Mouse (Mus musculus) midbrain, embryonic 10.5 days (tissue): ENCODE data around the gene Myo6. TPM values are rescaled to one million over a fixed set of nuclear protein-coding genes. Genes with fewer than 3 reads are reported as not detected.
A peak's percentile ranks its signal among the peaks of the same experiment; 100 is the strongest.

ENCODE experiments used
- DNase-seq: peaks from one replicate; pipeline ENCODE4 v3.0.0-alpha.2; 2017; ENCODE audit warnings: low spot score
- H3K27ac ChIP-seq: fragments of 300-500 bp; sonication (generic); replicated peaks from 2 replicates; pipeline ENCODE4 v1.5.1; 2016; ENCODE audit warnings: mild to moderate bottlenecking
- H3K27me3 ChIP-seq: fragments of 300-500 bp; sonication (generic); 2 replicates; pipeline ENCODE4 v1.6.1; 2016; ENCODE audit warnings: low read depth, mild to moderate bottlenecking; ENCODE audit not compliant: poor library complexity, severe bottlenecking
- H3K36me3 ChIP-seq: fragments of 300-500 bp; sonication (generic); 2 replicates; pipeline ENCODE4 v1.6.1; 2016; ENCODE audit warnings: mild to moderate bottlenecking, moderate library complexity
- H3K4me1 ChIP-seq: fragments of 300-500 bp; sonication (generic); 2 replicates; pipeline ENCODE4 v1.6.1; 2016
- H3K4me3 ChIP-seq: fragments of 300-500 bp; sonication (generic); 2 replicates; pipeline ENCODE4 v1.5.1; 2016; ENCODE audit warnings: mild to moderate bottlenecking, moderate library complexity
- H3K9me3 ChIP-seq: fragments of 300-500 bp; sonication (generic); replicated peaks from 2 replicates; pipeline ENCODE4 v1.6.1; 2016; ENCODE audit warnings: mild to moderate bottlenecking
- WGBS: fragments of 180-500 bp; shearing (Covaris S2); methylation state at CpG from one replicate; pipeline ENCODE4 v1.1.7; 2016; 5-methylcytosine and 5-hydroxymethylcytosine counted together
- polyA plus RNA-seq: library from polyadenylated mRNA; unstranded; fragments of >200 nt; fragmentation: Nextera tagmentation; extraction: Ambion mirVana; gene quantifications from 2 replicates; pipeline ENCODE4 v1.2.1, GENCODE M21; 2016

Gene Myo6
- polyA plus RNA-seq, 1 experiment from 2014 or later = 8.4 TPM

DNA sequence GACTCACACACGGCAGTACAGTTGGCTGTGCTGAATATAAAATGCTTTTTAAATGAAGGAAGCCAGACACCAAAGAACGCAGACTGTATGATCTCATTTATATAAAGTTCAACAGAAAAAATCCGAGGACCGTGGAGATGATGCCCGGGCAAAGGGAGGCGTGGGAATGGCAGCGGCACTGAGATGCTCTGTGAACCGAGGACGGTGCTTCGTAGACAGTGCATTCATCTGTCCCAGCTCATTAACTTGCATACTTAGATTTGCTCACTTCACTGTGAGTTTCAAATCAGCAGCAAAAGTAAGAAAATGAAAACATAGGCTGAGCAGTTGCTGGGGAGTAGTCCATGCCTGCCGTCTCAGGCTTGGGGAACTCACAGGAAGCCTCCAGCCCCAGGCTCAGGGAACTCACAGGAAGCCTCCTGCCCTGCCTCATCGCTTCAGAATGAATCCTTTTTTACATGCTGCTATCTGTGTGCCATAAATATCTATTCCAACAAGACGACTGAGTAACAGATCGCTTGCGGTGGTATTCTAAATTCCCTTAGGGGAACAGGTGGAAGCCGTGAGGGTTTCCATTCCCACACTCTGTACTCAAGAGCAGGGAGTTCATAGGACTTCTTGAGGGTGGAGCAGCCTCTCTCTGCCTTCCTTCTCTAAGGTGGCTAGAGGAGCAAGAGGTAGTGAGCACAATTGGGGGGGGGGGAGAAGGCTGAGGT, 52.1 kb downstream of the Myo6 start:
- Histone ChIP-seq H3K4me3 (no peak overlapping the region), H3K9me3 (no peaks in the 10 kb centered on the region), H3K36me3 (no peaks in the 10 kb centered on the region), H3K27ac (no peak overlapping the region), H3K27me3 (no peaks in the 10 kb centered on the region), H3K4me1 (no peaks in the 10 kb centered on the region)
- 89% methylated on average over 16 of the region's 16 CpGs for WGBS
- DNase-seq = no peak

DNA sequence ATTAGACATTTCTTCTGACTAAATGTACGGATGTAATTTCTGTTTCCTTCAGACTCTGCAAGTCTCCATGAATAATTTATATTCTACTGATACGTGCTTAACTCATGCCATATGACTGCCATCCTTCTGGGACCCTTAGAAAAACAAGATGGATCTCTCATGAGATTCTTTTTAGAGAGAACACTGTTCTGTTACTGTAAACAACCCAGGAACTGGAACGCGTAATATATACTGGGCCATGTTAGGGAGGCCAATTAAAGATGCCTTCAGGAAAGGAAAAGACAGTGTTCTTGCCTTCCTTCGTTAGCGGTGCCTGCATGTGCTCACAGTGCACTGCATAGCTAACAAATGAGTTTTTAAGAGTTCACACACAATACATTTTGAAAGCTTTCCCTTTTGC, 53.9 kb downstream of the Myo6 start:
- Histone ChIP-seq H3K9me3 (no peaks in the 10 kb centered on the region), H3K4me1 (no peaks in the 10 kb centered on the region), H3K36me3 (no peaks in the 10 kb centered on the region), H3K27me3 (no peaks in the 10 kb centered on the region), H3K4me3 (no peak overlapping the region), H3K27ac (no peak overlapping the region)
- no peak for DNase-seq
- WGBS = 82% methylated on average over 6 of the region's 6 CpGs

DNA sequence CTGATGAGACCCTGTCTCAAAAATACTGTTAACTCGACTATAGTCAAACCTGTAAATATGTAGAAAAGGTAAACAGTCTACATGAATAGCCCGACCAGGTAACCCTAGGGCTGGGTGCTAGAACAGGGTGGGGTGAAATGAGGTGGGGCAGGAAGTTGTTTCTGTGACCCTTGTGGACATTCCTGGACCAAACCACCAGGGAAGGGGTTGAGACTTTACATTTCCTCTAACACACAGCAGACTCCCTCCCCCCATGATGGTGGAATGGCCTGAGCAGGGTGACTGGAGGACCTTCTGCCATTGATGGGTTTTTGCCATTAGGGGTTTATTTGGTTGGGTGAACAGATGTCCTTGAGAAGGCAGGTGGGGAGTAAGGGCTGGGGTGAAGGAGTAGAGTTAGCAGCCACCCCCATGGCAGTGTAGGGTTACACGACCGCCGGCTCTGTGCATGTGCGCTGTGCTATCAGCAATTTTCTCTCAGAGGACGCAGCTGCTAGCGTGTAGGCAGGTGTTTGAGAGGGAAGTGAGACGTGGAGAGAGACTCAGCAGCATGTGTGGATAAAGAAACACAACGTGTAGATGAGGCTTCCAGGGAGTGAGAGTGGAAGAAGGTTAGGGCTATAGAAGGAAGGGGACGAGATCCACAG, 59.3 kb downstream of the Myo6 start:
- no peak overlapping the region for H3K4me3 ChIP-seq
- no peaks in the 10 kb centered on the region for H3K9me3 ChIP-seq
- DNase-seq = no peak
- H3K27me3 ChIP-seq = no peaks in the 10 kb centered on the region
- no peaks in the 10 kb centered on the region for H3K36me3 ChIP-seq
- WGBS = 87% methylated on average over 11 of the region's 11 CpGs
- no peaks in the 10 kb centered on the region for H3K4me1 ChIP-seq
- no peak overlapping the region for H3K27ac ChIP-seq

DNA sequence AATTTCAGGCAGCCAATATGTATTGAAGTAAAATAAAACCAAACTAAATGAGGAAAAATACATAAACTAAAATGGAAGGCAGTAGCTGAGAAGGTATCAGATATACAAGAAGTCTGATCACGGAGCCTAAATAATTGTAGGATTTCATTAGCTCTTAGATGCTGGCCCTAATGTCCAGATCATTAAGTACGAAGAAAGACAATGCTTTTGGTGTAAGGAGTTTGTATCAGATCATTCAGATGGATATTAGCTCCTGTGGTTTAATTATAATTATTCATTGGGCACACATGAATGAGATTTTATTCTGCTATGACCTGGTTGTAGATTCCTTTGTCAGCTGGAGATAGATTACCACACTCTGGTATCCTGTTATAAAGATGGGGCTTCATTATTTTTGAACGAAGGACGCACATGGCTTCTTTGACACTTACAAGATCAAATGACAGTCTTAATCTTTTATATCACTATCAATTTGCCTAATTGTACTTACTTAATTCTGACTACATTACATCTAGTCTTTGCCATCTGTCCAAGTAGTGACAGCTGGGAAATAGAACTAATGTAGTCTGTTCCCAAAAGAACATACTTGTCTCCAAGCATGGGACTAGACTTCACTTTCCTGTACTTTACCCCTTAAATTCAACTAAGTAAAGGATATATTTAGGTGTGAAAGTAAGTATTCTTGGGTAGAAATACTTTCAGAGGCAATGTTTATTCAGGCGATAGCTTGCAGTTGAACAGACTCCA, 61.9 kb downstream of the Myo6 start:
- no peaks in the 10 kb centered on the region for H3K4me1 ChIP-seq
- no peaks in the 10 kb centered on the region for H3K9me3 ChIP-seq
- H3K27me3 ChIP-seq = peaks cover 9% of the 10 kb centered on the region; the same call in 1 of the 2 replicates
- no peaks in the 10 kb centered on the region for H3K36me3 ChIP-seq
- 88% methylated on average over 5 of the region's 5 CpGs for WGBS
- no peak for DNase-seq
- H3K27ac ChIP-seq = no peak overlapping the region
- H3K4me3 ChIP-seq = no peak overlapping the region

DNA sequence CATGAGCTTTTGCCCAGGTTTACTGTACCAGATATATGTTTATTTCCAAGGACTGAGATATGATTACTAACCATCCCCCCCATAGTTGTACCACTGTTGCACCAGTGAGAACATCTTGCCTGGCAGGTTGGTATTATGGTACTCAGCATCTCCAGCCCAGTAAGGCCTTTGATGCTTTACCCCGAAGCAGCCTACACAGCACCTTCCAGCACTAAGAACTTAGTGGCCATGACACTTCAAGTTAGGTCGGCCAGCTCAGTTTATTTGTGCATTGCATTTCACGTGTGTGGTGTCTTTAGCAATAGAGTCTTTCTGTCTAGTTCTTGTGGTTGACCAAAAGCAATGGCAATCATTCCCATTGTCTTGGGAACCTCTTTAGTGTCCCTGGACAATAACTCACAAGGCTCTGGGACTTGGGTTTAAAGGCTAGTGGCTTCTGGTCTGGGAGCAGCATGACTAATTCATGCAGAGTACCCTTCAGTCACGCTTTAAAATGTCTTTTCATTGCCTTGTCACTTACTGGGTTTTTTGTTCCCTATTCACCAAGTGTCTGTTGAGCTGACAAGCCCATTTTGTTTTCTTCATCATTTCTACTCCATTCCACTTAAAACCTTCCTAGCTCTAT, 69.1 kb downstream of the Myo6 start:
- 47% methylated on average over 4 of the region's 4 CpGs for WGBS
- Histone ChIP-seq H3K27me3 (peaks cover 54% of the 10 kb centered on the region), H3K4me3 (no peak overlapping the region), H3K27ac (no peak overlapping the region), H3K9me3 (no peaks in the 10 kb centered on the region), H3K4me1 (peaks cover 8% of the 10 kb centered on the region), H3K36me3 (no peaks in the 10 kb centered on the region)
- peak; percentile 19 for DNase-seq

DNA sequence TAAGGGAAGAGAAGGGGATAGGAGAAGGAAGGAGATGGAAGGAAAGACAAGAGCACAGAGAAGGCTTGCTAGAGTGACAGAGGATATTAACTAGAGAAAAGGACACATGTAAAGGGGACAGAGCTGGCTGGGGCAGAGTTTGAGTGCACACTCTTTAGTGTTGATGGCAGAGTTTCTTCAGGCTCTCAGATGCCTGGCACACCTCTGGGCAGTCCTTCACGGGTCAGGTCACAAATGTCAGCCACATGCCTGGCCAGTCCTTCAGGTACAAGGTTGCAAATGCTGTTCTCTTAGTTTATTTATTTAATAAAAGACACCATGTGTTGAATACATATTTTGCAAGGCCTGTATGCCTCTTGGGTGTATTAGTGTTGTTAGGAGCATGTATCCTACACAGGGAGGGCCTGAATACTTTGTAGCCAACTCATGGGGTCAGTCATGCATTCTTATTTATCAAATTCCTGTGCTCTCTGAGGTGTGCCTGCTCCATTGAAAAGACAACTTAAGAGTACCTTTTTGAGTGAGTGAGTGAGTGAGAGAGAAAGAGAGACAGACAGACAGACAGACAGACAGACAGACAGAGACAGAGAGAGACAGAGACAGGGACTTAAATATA, 72.5 kb downstream of the Myo6 start:
- WGBS = 81% methylated on average over 1 of the region's 1 CpGs
- no peak for DNase-seq
- H3K36me3 ChIP-seq = no peaks in the 10 kb centered on the region
- peaks cover 11% of the 10 kb centered on the region; the same call in 1 of the 2 replicates for H3K9me3 ChIP-seq
- H3K27ac ChIP-seq = no peak overlapping the region
- H3K4me3 ChIP-seq = no peak overlapping the region
- peaks cover 8% of the 10 kb centered on the region for H3K4me1 ChIP-seq
- H3K27me3 ChIP-seq = peaks cover 41% of the 10 kb centered on the region

DNA sequence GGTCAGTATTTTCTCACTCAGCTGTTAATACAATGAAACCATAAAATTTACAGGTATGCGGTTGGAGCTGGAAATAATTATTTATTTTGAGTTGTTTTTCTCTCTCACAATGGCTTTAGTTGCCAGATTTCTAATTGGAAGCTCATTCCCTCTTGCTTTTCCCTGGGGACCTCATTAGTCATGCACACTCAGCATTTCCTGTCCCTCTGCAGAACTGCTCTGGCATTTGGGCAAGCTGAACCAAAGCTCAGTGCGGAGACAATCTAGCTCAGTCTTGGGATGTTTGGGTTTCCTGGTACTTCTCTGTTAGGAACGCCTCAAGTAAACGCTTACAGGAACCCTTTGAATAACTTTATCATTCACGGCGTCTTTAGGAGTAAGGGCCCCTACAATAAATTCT, 76.9 kb downstream of the Myo6 start:
- no peak overlapping the region for H3K4me3 ChIP-seq
- H3K27me3 ChIP-seq = peaks cover 24% of the 10 kb centered on the region
- no peaks in the 10 kb centered on the region for H3K36me3 ChIP-seq
- H3K27ac ChIP-seq = no peak overlapping the region
- 89% methylated on average over 6 of the region's 6 CpGs for WGBS
- DNase-seq = no peak
- no peaks in the 10 kb centered on the region for H3K4me1 ChIP-seq
- H3K9me3 ChIP-seq = peaks cover 11% of the 10 kb centered on the region; the same call in 1 of the 2 replicates

DNA sequence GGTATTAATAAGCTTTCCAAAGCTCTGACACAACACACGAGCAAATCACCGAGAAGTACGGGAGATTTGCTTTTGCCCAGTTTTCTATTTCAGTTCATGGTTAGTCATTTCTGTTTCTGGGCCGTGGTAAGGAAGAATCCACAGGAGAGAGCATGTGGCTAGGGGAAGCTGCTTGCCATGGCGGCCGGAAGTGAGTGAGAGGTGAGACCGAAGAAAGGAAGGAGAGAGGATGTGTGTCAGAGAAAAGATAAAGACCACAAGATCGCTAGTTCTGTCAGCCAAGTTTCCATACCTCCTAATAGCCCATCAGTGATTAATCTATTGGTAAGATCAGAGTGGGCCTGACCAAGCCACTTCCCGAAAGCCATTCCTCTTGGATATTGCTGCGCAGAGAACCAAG, 87.3 kb downstream of the Myo6 start:
- WGBS = 87% methylated on average over 10 of the region's 10 CpGs
- no peaks in the 10 kb centered on the region for H3K27me3 ChIP-seq
- no peak overlapping the region for H3K4me3 ChIP-seq
- no peak overlapping the region for H3K27ac ChIP-seq
- H3K4me1 ChIP-seq = no peaks in the 10 kb centered on the region
- no peaks in the 10 kb centered on the region for H3K9me3 ChIP-seq
- no peaks in the 10 kb centered on the region for H3K36me3 ChIP-seq
- DNase-seq = no peak

DNA sequence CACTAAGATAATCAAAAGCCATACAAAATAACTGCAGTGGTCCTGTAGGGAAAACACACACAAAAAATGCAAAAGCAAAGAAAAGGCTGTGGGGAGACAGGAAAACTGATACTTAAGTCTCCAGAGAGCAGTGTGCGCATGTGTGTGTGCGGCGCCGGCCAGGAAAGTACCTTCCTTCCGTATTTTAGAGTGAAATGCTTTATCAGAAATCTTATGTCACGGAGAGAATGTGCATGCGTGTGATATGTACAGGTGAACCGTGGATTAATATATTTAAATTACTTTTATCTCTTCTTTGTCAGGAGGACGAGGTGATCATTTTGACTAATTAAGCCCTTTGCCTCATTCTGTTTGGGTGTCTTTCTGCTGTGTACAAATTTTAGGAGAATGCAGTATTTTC, 88.4 kb downstream of the Myo6 start:
- Histone ChIP-seq H3K9me3 (no peaks in the 10 kb centered on the region), H3K4me3 (no peak overlapping the region), H3K36me3 (no peaks in the 10 kb centered on the region), H3K27ac (no peak overlapping the region), H3K27me3 (no peaks in the 10 kb centered on the region), H3K4me1 (no peaks in the 10 kb centered on the region)
- no peak for DNase-seq
- WGBS = 92% methylated on average over 9 of the region's 9 CpGs

DNA sequence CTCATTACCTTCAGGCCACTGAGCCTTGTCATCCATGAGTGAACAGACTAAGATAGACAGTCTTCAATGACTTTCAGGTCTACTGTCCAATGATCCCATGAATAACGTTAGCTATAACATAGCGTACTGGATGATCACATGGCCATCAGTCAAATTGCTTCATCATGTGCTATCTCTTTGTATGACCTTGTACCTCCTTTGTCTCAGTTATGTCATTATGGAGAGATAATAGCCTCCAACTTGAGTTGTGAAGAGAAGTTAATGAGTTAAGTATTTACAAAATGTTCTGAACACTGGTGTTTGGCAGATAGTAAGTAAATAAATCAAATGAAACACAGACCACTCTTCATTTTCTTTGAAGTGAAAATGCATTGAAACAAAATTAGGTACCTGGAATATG, 91.7 kb downstream of the Myo6 start:
- H3K4me3 ChIP-seq = no peak overlapping the region
- no peaks in the 10 kb centered on the region for H3K36me3 ChIP-seq
- H3K27ac ChIP-seq = no peak overlapping the region
- no peaks in the 10 kb centered on the region for H3K4me1 ChIP-seq
- no peak for DNase-seq
- 98% methylated on average over 2 of the region's 2 CpGs for WGBS
- H3K27me3 ChIP-seq = no peaks in the 10 kb centered on the region
- H3K9me3 ChIP-seq = no peaks in the 10 kb centered on the region

DNA sequence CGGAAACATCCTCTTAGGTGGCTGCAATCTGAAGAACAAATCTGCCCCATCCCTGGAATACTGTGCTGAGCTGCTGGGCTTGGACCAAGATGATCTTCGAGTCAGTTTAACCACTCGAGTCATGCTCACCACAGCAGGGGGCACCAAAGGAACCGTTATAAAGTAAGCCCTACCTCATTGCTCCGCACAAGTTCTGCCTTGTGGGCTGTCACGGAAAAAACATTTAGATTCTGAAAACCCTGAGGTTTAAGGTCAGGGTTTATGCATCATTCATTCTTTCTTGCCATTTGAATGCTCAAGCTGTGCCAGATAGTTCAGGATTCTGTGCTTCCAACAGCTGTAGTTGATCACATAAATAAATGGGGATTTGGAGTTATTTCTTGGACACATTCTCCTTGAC, 93.6 kb downstream of the Myo6 start:
- WGBS = 76% methylated on average over 6 of the region's 6 CpGs
- H3K4me3 ChIP-seq = no peak overlapping the region
- no peaks in the 10 kb centered on the region for H3K36me3 ChIP-seq
- no peak for DNase-seq
- no peaks in the 10 kb centered on the region for H3K4me1 ChIP-seq
- H3K9me3 ChIP-seq = no peaks in the 10 kb centered on the region
- no peaks in the 10 kb centered on the region for H3K27me3 ChIP-seq
- H3K27ac ChIP-seq = no peak overlapping the region

DNA sequence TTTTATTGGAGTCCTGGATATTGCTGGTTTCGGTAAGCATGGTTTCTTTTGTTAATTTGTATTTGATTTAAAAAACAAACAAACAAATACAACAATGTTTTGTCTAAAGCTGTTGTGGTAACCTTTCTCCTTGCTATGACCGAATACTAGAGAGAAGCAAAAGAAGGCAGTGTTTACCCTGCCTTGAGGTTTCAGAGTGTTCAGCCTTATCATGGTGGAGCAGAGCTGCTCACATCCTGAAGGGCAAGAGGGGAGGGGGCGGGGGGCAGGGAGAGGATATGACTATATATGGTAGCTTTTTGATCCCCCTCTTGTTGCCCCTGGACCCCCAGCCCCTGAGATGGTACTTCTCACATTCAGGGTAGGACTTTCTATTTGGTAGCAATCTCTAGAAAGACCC, 96.1 kb downstream of the Myo6 start:
- no peaks in the 10 kb centered on the region for H3K27me3 ChIP-seq
- WGBS = 88% methylated on average over 3 of the region's 3 CpGs
- no peaks in the 10 kb centered on the region for H3K4me1 ChIP-seq
- no peak overlapping the region for H3K4me3 ChIP-seq
- no peak overlapping the region for H3K27ac ChIP-seq
- no peaks in the 10 kb centered on the region for H3K36me3 ChIP-seq
- no peak for DNase-seq
- H3K9me3 ChIP-seq = no peaks in the 10 kb centered on the region
